Mouse (Mus musculus) small intestine, adult 2 months (tissue): ENCODE data around the gene Fbxo36.

Source experiments
- CTCF ChIP-seq: fragments of 200-500 bp; IDR thresholded peaks from 2 replicates; pipeline ENCODE4 v1.5.1; 2012; ENCODE audit warnings: low read depth, mild to moderate bottlenecking, control low read depth, inconsistent platforms, low read length, moderate library complexity, mixed read lengths; ENCODE audit not compliant: insufficient replicate concordance, insufficient read length; ENCODE audit errors: extremely low read depth
- POLR2A ChIP-seq: fragments of 200-500 bp; IDR thresholded peaks from 2 replicates; pipeline ENCODE4 v1.6.1; 2012; ENCODE audit warnings: low read depth, mild to moderate bottlenecking, control low read depth, inconsistent platforms, low read length, moderate library complexity

DNA sequence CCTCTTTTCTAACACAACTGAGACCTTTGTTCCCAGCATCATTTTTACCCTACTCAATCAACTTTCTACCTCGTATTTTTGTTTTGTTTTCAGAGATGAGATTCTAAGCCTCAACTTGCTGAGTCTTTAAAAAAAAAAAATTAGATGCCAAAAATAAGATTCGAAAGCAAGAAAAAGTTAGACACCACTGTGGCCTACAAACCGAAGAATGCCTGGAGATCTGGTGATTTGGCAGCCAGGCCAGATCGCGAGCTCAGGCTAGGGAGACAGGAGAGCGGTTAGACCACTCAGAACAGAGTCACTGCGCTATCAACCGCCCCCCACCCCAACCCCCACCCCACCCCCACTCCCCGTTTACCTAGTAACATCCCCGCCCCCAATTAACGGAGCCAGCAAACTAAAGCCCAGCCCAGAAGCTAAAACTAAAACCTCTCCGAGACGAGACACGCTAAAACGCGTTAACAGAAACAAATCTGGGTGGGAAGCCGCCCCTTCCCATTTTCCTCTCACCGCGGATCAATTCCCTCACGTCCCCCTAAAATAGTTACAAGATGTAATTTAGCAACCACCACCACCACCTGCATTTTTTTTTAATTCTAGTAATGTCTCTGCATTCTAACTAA is 2.0 kb upstream of the Fbxo36 start:
- TF ChIP-seq CTCF: no peak
- TF ChIP-seq POLR2A: no peak
